Mouse (Mus musculus) liver, embryonic 14.5 days (tissue): Measurements from ENCODE around the gene Samhd1. TPM values are rescaled to one million over a fixed set of nuclear protein-coding genes. Genes with fewer than 3 reads are reported as not detected.

Experiments used
- ATAC-seq: fragments of 200-750 bp; cut with Nextera tagmentation; 2 replicates; pipeline ENCODE4 v1.8.0; 2017; ENCODE audit warnings: moderate number of reproducible peaks, mild to moderate bottlenecking, moderate library complexity; ENCODE audit not compliant: insufficient read depth
- DNase-seq, 3 experiments: peaks; one replicate each; pipeline ENCODE4 v3.0.0-alpha.2; 2012 to 2013; ENCODE audit warnings: low read depth in 3 of 3, low spot score in 3 of 3
- H3K27ac ChIP-seq: fragments of 300-500 bp; sonication (generic); 2 replicates; pipeline ENCODE4 v1.5.1; 2014; ENCODE audit warnings: moderate library complexity, mild to moderate bottlenecking, control low read depth, inconsistent platforms
- H3K27me3 ChIP-seq: fragments of 300-500 bp; sonication (generic); 2 replicates; pipeline ENCODE4 v1.6.1; 2014; ENCODE audit warnings: mild to moderate bottlenecking, low read length, moderate library complexity; ENCODE audit not compliant: control insufficient read depth, insufficient read depth
- H3K36me3 ChIP-seq: fragments of 300-500 bp; sonication (generic); replicated peaks from 2 replicates; pipeline ENCODE4 v1.6.1; 2014; ENCODE audit warnings: low read depth; ENCODE audit not compliant: control insufficient read depth, insufficient read depth
- H3K4me1 ChIP-seq, 2 experiments: fragments of 200-500 bp in 1 of 2; fragments of 300-500 bp in 1 of 2; sonication (generic) in 1 of 2; replicated peaks; 2 replicates each; pipeline ENCODE4 v1.6.1; 2012 to 2014; ENCODE audit warnings: antibody characterized with exemption in 1 of 2, inconsistent platforms in 1 of 2, low read length in 1 of 2; ENCODE audit not compliant: control insufficient read depth in 2 of 2, insufficient read depth in 2 of 2
- H3K4me2 ChIP-seq: fragments of 300-500 bp; sonication (generic); 2 replicates; pipeline ENCODE4 v1.6.1; 2014; ENCODE audit warnings: low read depth, mild to moderate bottlenecking, control low read depth, moderate library complexity
- H3K4me3 ChIP-seq, 2 experiments: fragments of 200-500 bp in 1 of 2; fragments of 300-500 bp in 1 of 2; sonication (generic) in 1 of 2; 2 replicates each; pipeline ENCODE4 v1.5.1; 2012 to 2014; ENCODE audit warnings: low read depth in 2 of 2, low read length in 2 of 2, mild to moderate bottlenecking in 2 of 2, control low read depth in 1 of 2, inconsistent platforms in 1 of 2, moderate library complexity in 1 of 2; ENCODE audit not compliant: insufficient read depth in 1 of 2
- H3K9ac ChIP-seq: fragments of 300-500 bp; sonication (generic); replicated peaks from 2 replicates; pipeline ENCODE4 v1.6.1; 2014; ENCODE audit warnings: mild to moderate bottlenecking, control low read depth, moderate library complexity
- H3K9me3 ChIP-seq: fragments of 300-500 bp; sonication (generic); 2 replicates; pipeline ENCODE4 v1.6.1; 2016; ENCODE audit warnings: low read length, mixed read lengths; ENCODE audit not compliant: control insufficient read depth
- CTCF ChIP-seq: IDR thresholded peaks from 2 replicates; pipeline ENCODE4 v1.5.1; 2016; ENCODE audit warnings: antibody characterized with exemption, low read depth, control low read depth
- EP300 ChIP-seq: IDR thresholded peaks from 2 replicates; pipeline ENCODE4 v1.6.1; 2016; ENCODE audit warnings: antibody characterized with exemption, low read depth
- WGBS: fragments of 180-500 bp; shearing (Covaris S2); extraction: QIAGEN DNeasy Blood & Tissue Kit; methylation state at CpG from one replicate; pipeline ENCODE4 v1.1.7; 2014; ENCODE audit not compliant: insufficient replicate concordance; 5-methylcytosine and 5-hydroxymethylcytosine counted together
- polyA plus RNA-seq, 2 experiments: library from polyadenylated mRNA; depleted of rRNA in 1 of 2; stranded (reverse) in 1 of 2; unstranded in 1 of 2; fragments of >200 nt; fragmentation: Nextera tagmentation in 1 of 2; extraction: Ambion mirVana in 1 of 2; gene quantifications; 2 replicates each; pipeline versions ENCODE4 v1.2.1 to v1.2.3; 2012 to 2014

The Samhd1 gene
- polyA plus RNA-seq, 2 experiments: 11.9 to 18.0 TPM

- Histone ChIP-seq H3K4me3 (no peak overlapping the region), H3K9me3 (no peaks in the 10 kb centered on the region), H3K27ac (no peak overlapping the region), H3K27me3 (no peaks in the 10 kb centered on the region), H3K4me1 (no peaks in the 10 kb centered on the region), H3K9ac (no peak overlapping the region), H3K4me2 (no peak overlapping the region), H3K36me3 (peaks cover 79% of the 10 kb centered on the region)
- 84% methylated on average over 2 of the region's 2 CpGs for WGBS
- TF ChIP-seq EP300: no peak
- no peak for TF ChIP-seq CTCF
- no peak for ATAC-seq
- DNase-seq: no peak
Observed at GRCm38 (mm10) chr2:157164101-157164500, 29.0 kb upstream of the Samhd1 start.

GRCm38 (mm10) chr2:157156079-157156478 is 21.0 kb upstream of the Samhd1 start:
- Histone ChIP-seq H3K4me3 (no peak overlapping the region), H3K27ac (no peak overlapping the region), H3K27me3 (no peaks in the 10 kb centered on the region), H3K4me2 (no peak overlapping the region), H3K36me3 (peaks cover 68% of the 10 kb centered on the region), H3K9ac (no peak overlapping the region), H3K4me1 (no peaks in the 10 kb centered on the region), H3K9me3 (no peaks in the 10 kb centered on the region)
- WGBS: 81% methylated on average over 1 of the region's 1 CpGs
- DNase-seq (no peak), ATAC-seq (no peak)
- TF ChIP-seq EP300 (no peak), CTCF (no peak)

- Histone ChIP-seq H3K4me1 (no peaks in the 10 kb centered on the region), H3K4me2 (no peak overlapping the region), H3K9me3 (no peaks in the 10 kb centered on the region), H3K4me3 (no peak overlapping the region), H3K36me3 (peaks cover 68% of the 10 kb centered on the region), H3K9ac (no peak overlapping the region), H3K27me3 (no peaks in the 10 kb centered on the region), H3K27ac (no peak overlapping the region)
- WGBS: 81% methylated on average over 2 of the region's 2 CpGs
- ATAC-seq (no peak), DNase-seq (no peak)
- TF ChIP-seq CTCF (no peak), EP300 (no peak)
Observed at GRCm38 (mm10) chr2:157153235-157153634, 18.2 kb upstream of the Samhd1 start.

GRCm38 (mm10) chr2:157148417-157148816 is 13.4 kb upstream of the Samhd1 start:
- Histone ChIP-seq H3K4me1 (no peaks in the 10 kb centered on the region), H3K36me3 (peaks cover 55% of the 10 kb centered on the region), H3K9ac (no peak overlapping the region), H3K9me3 (no peaks in the 10 kb centered on the region), H3K27me3 (no peaks in the 10 kb centered on the region), H3K4me3 (no peak overlapping the region), H3K4me2 (no peak overlapping the region), H3K27ac (no peak overlapping the region)
- DNase-seq (no peak), ATAC-seq (no peak)
- TF ChIP-seq EP300: no peak
- TF ChIP-seq CTCF: no peak
- 84% methylated on average over 5 of the region's 5 CpGs for WGBS

- H3K27ac ChIP-seq: no peak overlapping the region
- ATAC-seq: no peak
- no peak overlapping the region for H3K4me3 ChIP-seq
- H3K4me1 ChIP-seq: no peaks in the 10 kb centered on the region
- no peak for DNase-seq
- H3K36me3 ChIP-seq: peaks cover 50% of the 10 kb centered on the region
- no peak overlapping the region for H3K4me2 ChIP-seq
- TF ChIP-seq EP300: no peak
- no peak for TF ChIP-seq CTCF
- H3K9ac ChIP-seq: no peak overlapping the region
- no peaks in the 10 kb centered on the region for H3K27me3 ChIP-seq
- WGBS: 83% methylated on average over 9 of the region's 9 CpGs
- H3K9me3 ChIP-seq: no peaks in the 10 kb centered on the region
Observed at GRCm38 (mm10) chr2:157147397-157148020, 12.4 kb upstream of the Samhd1 start.
